Mouse (Mus musculus) intestine, postnatal 0 days (tissue): Measurements from ENCODE around the gene Asna1. TPM values are rescaled to one million over a fixed set of nuclear protein-coding genes. Genes with fewer than 3 reads are reported as not detected.

ENCODE experiments used
- ATAC-seq: fragments of 200-750 bp; cut with Nextera tagmentation; 2 replicates; pipeline ENCODE4 v1.8.0; 2017; ENCODE audit warnings: mild to moderate bottlenecking, moderate TSS enrichment, moderate library complexity
- H3K27ac ChIP-seq: fragments of 300-500 bp; sonication (generic); 2 replicates; pipeline ENCODE4 v1.5.1; 2014; ENCODE audit warnings: mild to moderate bottlenecking, low read depth, low read length, moderate library complexity
- H3K27me3 ChIP-seq: fragments of 300-500 bp; sonication (generic); replicated peaks from 2 replicates; pipeline ENCODE4 v1.6.1; 2014; ENCODE audit warnings: low read length, mixed read lengths; ENCODE audit not compliant: control insufficient read depth, insufficient read depth
- H3K36me3 ChIP-seq: fragments of 300-500 bp; sonication (generic); 2 replicates; pipeline ENCODE4 v1.6.1; 2014; ENCODE audit warnings: mild to moderate bottlenecking, moderate library complexity; ENCODE audit not compliant: control insufficient read depth, insufficient read depth
- H3K4me1 ChIP-seq: fragments of 300-500 bp; sonication (generic); replicated peaks from 2 replicates; pipeline ENCODE4 v1.6.1; 2014; ENCODE audit warnings: antibody characterized with exemption, low read length, mixed read lengths; ENCODE audit not compliant: control insufficient read depth, insufficient read depth
- H3K4me2 ChIP-seq: fragments of 300-500 bp; sonication (generic); replicated peaks from 2 replicates; pipeline ENCODE4 v1.6.1; 2014; ENCODE audit warnings: low read depth, mild to moderate bottlenecking, moderate library complexity
- H3K4me3 ChIP-seq: fragments of 300-500 bp; sonication (generic); 2 replicates; pipeline ENCODE4 v1.5.1; 2014; ENCODE audit warnings: low read depth, low read length
- H3K9ac ChIP-seq: fragments of 300-500 bp; sonication (generic); 2 replicates; pipeline ENCODE4 v1.6.1; 2014; ENCODE audit warnings: mild to moderate bottlenecking, low read depth, low read length
- H3K9me3 ChIP-seq: fragments of 300-500 bp; sonication (generic); 2 replicates; pipeline ENCODE4 v1.6.1; 2016; ENCODE audit warnings: mixed run types; ENCODE audit not compliant: control insufficient read depth
- CTCF ChIP-seq: sonication (generic); IDR thresholded peaks from 2 replicates; pipeline ENCODE4 v1.5.1; 2016; ENCODE audit warnings: low read depth, mild to moderate bottlenecking, control low read depth, antibody characterized with exemption, moderate library complexity
- WGBS: fragments of 180-500 bp; shearing (Covaris S2); extraction: QIAGEN DNeasy Blood & Tissue Kit; methylation state at CpG from one replicate; pipeline ENCODE4 v1.1.7; 2014; 5-methylcytosine and 5-hydroxymethylcytosine counted together
- polyA plus RNA-seq: library from polyadenylated mRNA; unstranded; fragments of >200 nt; fragmentation: Nextera tagmentation; extraction: Ambion mirVana; gene quantifications from 2 replicates; pipeline ENCODE4 v1.2.1, GENCODE M21; 2015

Gene Asna1
- polyA plus RNA-seq, 1 experiment from 2014 or later, result 105 TPM

GRCm38 (mm10) chr8:85007686-85008085, 17.4 kb downstream of the Asna1 start:
- peaks cover 31% of the 10 kb centered on the region for H3K27me3 ChIP-seq
- peaks cover 3% of the 10 kb centered on the region; the same call in 1 of the 2 replicates for H3K36me3 ChIP-seq
- H3K27ac ChIP-seq, result no peak overlapping the region
- ATAC-seq, result no peak
- no peak overlapping the region for H3K4me3 ChIP-seq
- H3K9me3 ChIP-seq, result no peaks in the 10 kb centered on the region
- 16% methylated on average over 25 of the region's 25 CpGs for WGBS
- peak; percentile 72 for TF ChIP-seq CTCF
- H3K9ac ChIP-seq, result no peak overlapping the region
- H3K4me1 ChIP-seq, result no peaks in the 10 kb centered on the region
- H3K4me2 ChIP-seq, result no peak overlapping the region

DNA sequence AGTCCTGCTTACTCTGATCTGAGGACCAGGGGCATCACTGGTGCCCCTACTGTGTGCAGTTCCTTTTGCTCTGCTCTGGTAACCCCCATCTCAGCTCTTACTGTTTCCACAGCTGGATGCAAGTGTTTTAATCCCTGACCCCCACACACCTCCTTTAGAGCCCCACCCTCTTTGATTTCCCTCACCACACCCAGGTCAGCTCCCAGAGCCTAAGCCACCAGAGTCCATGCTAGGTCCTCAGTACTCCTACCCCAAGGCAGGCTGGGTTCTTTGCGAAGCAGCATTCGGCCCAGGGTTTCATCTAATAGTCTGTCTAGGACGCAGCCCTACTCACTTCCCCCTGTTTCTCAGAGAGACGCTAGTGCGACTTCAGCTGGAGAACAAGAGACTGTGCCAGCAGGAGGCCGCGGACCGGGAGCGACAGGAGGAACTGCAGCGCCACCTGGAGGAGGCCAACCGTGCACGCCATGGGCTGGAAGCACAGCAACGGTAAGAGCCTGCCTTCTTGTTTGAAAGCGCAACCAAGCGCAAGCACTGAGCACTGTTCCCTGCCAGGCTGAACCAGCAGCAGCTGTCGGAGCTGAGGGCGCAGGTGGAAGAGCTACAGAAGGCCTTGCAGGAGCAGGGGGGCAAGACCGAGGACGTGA, 27.3 kb downstream of the Asna1 start:
- Histone ChIP-seq H3K36me3 (peaks cover 34% of the 10 kb centered on the region), H3K27me3 (no peaks in the 10 kb centered on the region), H3K4me2 (no peak overlapping the region), H3K9ac (no peak overlapping the region), H3K27ac (no peak overlapping the region; the same call in 1 of the 2 replicates), H3K9me3 (no peaks in the 10 kb centered on the region), H3K4me1 (no peaks in the 10 kb centered on the region), H3K4me3 (no peak overlapping the region)
- TF ChIP-seq CTCF, result peak; percentile 98
- ATAC-seq, result peak; percentile 55
- 14% methylated on average over 19 of the region's 19 CpGs for WGBS

- 89% methylated on average over 5 of the region's 5 CpGs for WGBS
- no peak overlapping the region for H3K4me2 ChIP-seq
- no peaks in the 10 kb centered on the region for H3K27me3 ChIP-seq
- no peak for ATAC-seq
- H3K9me3 ChIP-seq, result no peaks in the 10 kb centered on the region
- H3K4me3 ChIP-seq, result no peak overlapping the region
- peaks cover 31% of the 10 kb centered on the region for H3K36me3 ChIP-seq
- no peaks in the 10 kb centered on the region for H3K4me1 ChIP-seq
- no peak overlapping the region for H3K27ac ChIP-seq
- TF ChIP-seq CTCF, result no peak
- H3K9ac ChIP-seq, result no peak overlapping the region
Measured at GRCm38 (mm10) chr8:84996978-84997377, 28.1 kb downstream of the Asna1 start.

- TF ChIP-seq CTCF, result no peak
- Histone ChIP-seq H3K9ac (no peak overlapping the region), H3K4me1 (no peaks in the 10 kb centered on the region), H3K9me3 (no peaks in the 10 kb centered on the region), H3K27me3 (no peaks in the 10 kb centered on the region), H3K4me2 (no peak overlapping the region), H3K27ac (no peak overlapping the region), H3K4me3 (no peak overlapping the region), H3K36me3 (peaks cover 31% of the 10 kb centered on the region; the same call in 1 of the 2 replicates)
- no peak for ATAC-seq
- 49% methylated on average over 25 of the region's 25 CpGs for WGBS
Measured at GRCm38 (mm10) chr8:84995680-84996079, 29.4 kb downstream of the Asna1 start.

DNA sequence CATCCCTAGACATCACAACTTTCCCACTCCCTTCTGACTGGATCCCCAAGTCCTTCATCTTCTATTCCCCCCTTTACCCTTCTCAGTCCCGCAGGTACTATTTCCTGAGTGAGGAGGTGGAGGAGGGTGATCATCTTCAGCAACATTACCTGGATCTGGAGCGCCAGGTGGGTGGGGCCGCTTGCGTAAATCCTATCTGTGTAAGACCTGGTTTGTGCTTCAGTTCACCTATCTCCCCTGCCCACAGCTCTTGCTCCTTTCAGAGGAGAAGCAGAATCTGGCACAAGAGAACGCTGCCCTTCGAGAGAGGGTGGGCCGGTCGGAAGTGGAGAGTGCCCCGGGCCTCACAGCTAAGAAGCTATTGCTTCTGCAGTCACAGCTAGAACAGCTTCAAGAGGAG, 30.7 kb downstream of the Asna1 start:
- WGBS, result 54% methylated on average over 9 of the region's 9 CpGs
- H3K4me2 ChIP-seq, result peak overlapping the region; percentile 30

DNA sequence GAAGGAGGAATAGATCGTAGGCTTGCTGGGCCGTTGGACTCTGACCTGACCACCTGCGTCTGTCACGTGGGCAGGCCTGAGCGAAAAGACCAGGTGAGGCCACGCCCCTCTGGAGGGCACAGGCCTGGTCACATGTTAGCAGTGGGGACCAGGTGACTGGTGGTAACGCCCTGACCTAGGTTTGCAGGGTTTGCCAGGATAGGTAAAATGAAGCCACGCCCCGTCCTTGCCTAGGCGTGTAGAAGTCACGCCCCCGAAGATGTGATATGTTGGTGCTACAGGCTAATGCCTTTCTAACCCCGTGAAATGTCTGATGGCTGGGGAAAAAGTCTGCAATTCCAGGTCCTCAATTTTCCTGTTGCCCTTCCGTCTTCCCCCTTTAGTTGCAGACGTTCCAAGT, 34.2 kb downstream of the Asna1 start:
- H3K9me3 ChIP-seq, result no peaks in the 10 kb centered on the region
- H3K27ac ChIP-seq, result peak overlapping the region; percentile 89
- peak overlapping the region; percentile 38; the same call in 1 of the 2 replicates for H3K9ac ChIP-seq
- peaks cover 16% of the 10 kb centered on the region; the same call in 1 of the 2 replicates for H3K36me3 ChIP-seq
- 0 out of 2 replicates have a peak, but pooled peaks cover 4% of the 10 kb centered on the region for H3K4me1 ChIP-seq
- H3K27me3 ChIP-seq, result no peaks in the 10 kb centered on the region
- ATAC-seq, result peak; percentile 81
- TF ChIP-seq CTCF, result no peak
- H3K4me2 ChIP-seq, result peak overlapping the region; percentile 68
- H3K4me3 ChIP-seq, result peak overlapping the region; percentile 40
- under 1% methylated on average over 15 of the region's 15 CpGs for WGBS

More for the DNA sequence above, 30.7 kb downstream of the Asna1 start:
- Histone ChIP-seq H3K4me3 (no peak overlapping the region), H3K36me3 (peaks cover 31% of the 10 kb centered on the region; the same call in 1 of the 2 replicates), H3K27me3 (no peaks in the 10 kb centered on the region), H3K9me3 (no peaks in the 10 kb centered on the region), H3K9ac (no peak overlapping the region), H3K27ac (no peak overlapping the region), H3K4me1 (no peaks in the 10 kb centered on the region)
- ATAC-seq, result no peak
- TF ChIP-seq CTCF, result no peak
